Mouse (Mus musculus): Measurements from ENCODE around the gene Tbcc. TPM values are rescaled to one million over a fixed set of nuclear protein-coding genes. Genes with fewer than 3 reads are reported as not detected.

Tbcc gene
- total and polyA plus RNA-seq, 2 experiments from 2014 or later = 50.7 to 61.5 TPM

- no peaks in the 10 kb centered on the region for H3K36me3 ChIP-seq (ENCODE audit: insufficient read depth, low read length)
- H3K9ac ChIP-seq (replicated peaks; ENCODE audit: low read length) = peak overlapping the region; percentile 4; the same call in 1 of the 2 replicates
- DNase-seq (ENCODE audit: low spot score) = no peak
- H3K4me2 ChIP-seq (ENCODE audit: low read depth, low read length) = no peak overlapping the region
- 38% methylated on average over 6 of the region's 6 CpGs for WGBS
- no peak overlapping the region for H3K4me3 ChIP-seq (ENCODE audit: low read length)
- ATAC-seq = no peak
- H3K27ac ChIP-seq = peak overlapping the region; percentile 68
- H3K27me3 ChIP-seq (ENCODE audit: insufficient read depth, low read length) = no peaks in the 10 kb centered on the region
- no peak for TF ChIP-seq CTCF (IDR thresholded peaks at IDR 0.05; ENCODE audit: low read depth)
- H3K9me3 ChIP-seq (ENCODE audit: low read length) = no peaks in the 10 kb centered on the region
- H3K4me1 ChIP-seq (ENCODE audit: insufficient read depth, low read length) = peaks cover 13% of the 10 kb centered on the region
Measured at GRCm38 (mm10) chr17:46852725-46853124, 37.8 kb upstream of the Tbcc start.

- peak overlapping the region; percentile 4; the same call in 1 of the 2 replicates for H3K9ac ChIP-seq (replicated peaks; ENCODE audit: low read length)
- 24% methylated on average over 6 of the region's 6 CpGs for WGBS
- no peaks in the 10 kb centered on the region for H3K36me3 ChIP-seq (ENCODE audit: insufficient read depth, low read length)
- no peaks in the 10 kb centered on the region for H3K27me3 ChIP-seq (ENCODE audit: insufficient read depth, low read length)
- H3K9me3 ChIP-seq (ENCODE audit: low read length) = no peaks in the 10 kb centered on the region
- H3K4me1 ChIP-seq (ENCODE audit: insufficient read depth, low read length) = peaks cover 13% of the 10 kb centered on the region
- no peak for TF ChIP-seq CTCF (IDR thresholded peaks at IDR 0.05; ENCODE audit: low read depth)
- H3K27ac ChIP-seq = peak overlapping the region; percentile 68
- ATAC-seq (peak; percentile 69), DNase-seq (ENCODE audit: low spot score) (peak; percentile 84)
- H3K4me2 ChIP-seq (ENCODE audit: low read depth, low read length) = no peak overlapping the region
- H3K4me3 ChIP-seq (ENCODE audit: low read length) = no peak overlapping the region
Measured at GRCm38 (mm10) chr17:46853281-46853680, 37.2 kb upstream of the Tbcc start.

- no peak for TF ChIP-seq CTCF (IDR thresholded peaks at IDR 0.05; ENCODE audit: low read depth)
- ATAC-seq = no peak
- H3K4me2 ChIP-seq (ENCODE audit: low read depth, low read length) = peak overlapping the region; percentile 57; the same call in 1 of the 2 replicates
Measured at GRCm38 (mm10) chr17:46854096-46854495, 36.4 kb upstream of the Tbcc start.

GRCm38 (mm10) chr17:46854640-46855110 is 35.8 kb upstream of the Tbcc start:
- Histone ChIP-seq H3K27me3 (ENCODE audit: insufficient read depth, low read length) (no peaks in the 10 kb centered on the region), H3K9me3 (ENCODE audit: low read length) (no peaks in the 10 kb centered on the region), H3K4me1 (ENCODE audit: insufficient read depth, low read length) (peaks cover 13% of the 10 kb centered on the region), H3K9ac (replicated peaks; ENCODE audit: low read length) (peak overlapping the region; percentile 100; the same call in 1 of the 2 replicates), H3K27ac (peak overlapping the region; percentile 100), H3K4me3 (ENCODE audit: low read length) (0 out of 2 replicates have a peak overlapping the region, but pooled peaks have one; percentile 86), H3K36me3 (ENCODE audit: insufficient read depth, low read length) (no peaks in the 10 kb centered on the region), H3K4me2 (ENCODE audit: low read depth, low read length) (peak overlapping the region; percentile 57)
- DNase-seq (ENCODE audit: low spot score) (no peak), ATAC-seq (no peak)
- WGBS = 72% methylated on average over 8 of the region's 8 CpGs
- TF ChIP-seq CTCF (IDR thresholded peaks at IDR 0.05; ENCODE audit: low read depth) = no peak

More at GRCm38 (mm10) chr17:46854096-46854495, 36.4 kb upstream of the Tbcc start:
- Histone ChIP-seq H3K27ac (peak overlapping the region; percentile 100; the same call in 1 of the 2 replicates), H3K27me3 (ENCODE audit: insufficient read depth, low read length) (no peaks in the 10 kb centered on the region), H3K9me3 (ENCODE audit: low read length) (no peaks in the 10 kb centered on the region), H3K36me3 (ENCODE audit: insufficient read depth, low read length) (no peaks in the 10 kb centered on the region), H3K4me3 (ENCODE audit: low read length) (no peak overlapping the region), H3K9ac (replicated peaks; ENCODE audit: low read length) (no peak overlapping the region; the same call in 1 of the 2 replicates), H3K4me1 (ENCODE audit: insufficient read depth, low read length) (peaks cover 13% of the 10 kb centered on the region)
- WGBS = 79% methylated on average over 7 of the region's 7 CpGs
- DNase-seq (ENCODE audit: low spot score) = no peak

- TF ChIP-seq CTCF (IDR thresholded peaks at IDR 0.05; ENCODE audit: low read depth) = no peak
- H3K9me3 ChIP-seq (ENCODE audit: low read length) = no peaks in the 10 kb centered on the region
- peak overlapping the region; percentile 86 for H3K4me3 ChIP-seq (ENCODE audit: low read length)
- WGBS = 42% methylated on average over 15 of the region's 15 CpGs
- no peaks in the 10 kb centered on the region for H3K27me3 ChIP-seq (ENCODE audit: insufficient read depth, low read length)
- peaks cover 13% of the 10 kb centered on the region for H3K4me1 ChIP-seq (ENCODE audit: insufficient read depth, low read length)
- peak overlapping the region; percentile 100 for H3K27ac ChIP-seq
- DNase-seq (ENCODE audit: low spot score) (no peak), ATAC-seq (no peak)
- H3K9ac ChIP-seq (replicated peaks; ENCODE audit: low read length) = peak overlapping the region; percentile 100
- H3K4me2 ChIP-seq (ENCODE audit: low read depth, low read length) = peak overlapping the region; percentile 57
- no peaks in the 10 kb centered on the region for H3K36me3 ChIP-seq (ENCODE audit: insufficient read depth, low read length)
Measured at GRCm38 (mm10) chr17:46855328-46856106, 35.0 kb upstream of the Tbcc start.

GRCm38 (mm10) chr17:46856107-46856388 is 34.4 kb upstream of the Tbcc start:
- DNase-seq (ENCODE audit: low spot score) = no peak
- peak overlapping the region; percentile 86 for H3K4me3 ChIP-seq (ENCODE audit: low read length)
- no peak for ATAC-seq

More at GRCm38 (mm10) chr17:46856107-46856388, 34.4 kb upstream of the Tbcc start:
- TF ChIP-seq CTCF (IDR thresholded peaks at IDR 0.05; ENCODE audit: low read depth) = no peak
- Histone ChIP-seq H3K4me2 (ENCODE audit: low read depth, low read length) (peak overlapping the region; percentile 57), H3K9ac (replicated peaks; ENCODE audit: low read length) (peak overlapping the region; percentile 100), H3K36me3 (ENCODE audit: insufficient read depth, low read length) (no peaks in the 10 kb centered on the region), H3K4me1 (ENCODE audit: insufficient read depth, low read length) (peaks cover 13% of the 10 kb centered on the region), H3K27ac (peak overlapping the region; percentile 100), H3K9me3 (ENCODE audit: low read length) (no peaks in the 10 kb centered on the region), H3K27me3 (ENCODE audit: insufficient read depth, low read length) (no peaks in the 10 kb centered on the region)
- 9% methylated on average over 4 of the region's 4 CpGs for WGBS
